Mouse (Mus musculus) hindbrain, embryonic 15.5 days (tissue): ENCODE data around the gene 6430571L13Rik. TPM values are rescaled to one million over a fixed set of nuclear protein-coding genes. Genes with fewer than 3 reads are reported as not detected.

Source experiments
- ATAC-seq: fragments of 200-750 bp; cut with Nextera tagmentation; 2 replicates; pipeline ENCODE4 v1.8.0; 2017; ENCODE audit warnings: low read depth, moderate number of reproducible peaks, moderate TSS enrichment; ENCODE audit not compliant: low FRiP score
- H3K27ac ChIP-seq: fragments of 300-500 bp; sonication (generic); replicated peaks from 2 replicates; pipeline ENCODE4 v1.5.1; 2015; ENCODE audit warnings: mild to moderate bottlenecking, inconsistent platforms
- H3K27me3 ChIP-seq: fragments of 300-500 bp; sonication (generic); 2 replicates; pipeline ENCODE4 v1.6.1; 2015; ENCODE audit warnings: control low read depth, inconsistent platforms
- H3K36me3 ChIP-seq: fragments of 300-500 bp; sonication (generic); 2 replicates; pipeline ENCODE4 v1.6.1; 2015; ENCODE audit warnings: control low read depth, inconsistent platforms
- H3K4me1 ChIP-seq: fragments of 300-500 bp; sonication (generic); replicated peaks from 2 replicates; pipeline ENCODE4 v1.6.1; 2015; ENCODE audit warnings: control low read depth, inconsistent platforms
- H3K4me2 ChIP-seq: fragments of 300-500 bp; sonication (generic); 2 replicates; pipeline ENCODE4 v1.6.1; 2015; ENCODE audit warnings: moderate library complexity, mild to moderate bottlenecking, inconsistent platforms
- H3K4me3 ChIP-seq: fragments of 300-500 bp; sonication (generic); 2 replicates; pipeline ENCODE4 v1.5.1; 2015; ENCODE audit warnings: mild to moderate bottlenecking, inconsistent platforms
- H3K9ac ChIP-seq: fragments of 300-500 bp; sonication (generic); 2 replicates; pipeline ENCODE4 v1.6.1; 2015; ENCODE audit warnings: inconsistent platforms
- H3K9me3 ChIP-seq: fragments of 300-500 bp; sonication (generic); 2 replicates; pipeline ENCODE4 v1.6.1; 2016; ENCODE audit warnings: control low read depth, inconsistent platforms
- WGBS: fragments of 180-500 bp; shearing (Covaris S2); methylation state at CpG from one replicate; pipeline ENCODE4 v1.1.7; 2015; 5-methylcytosine and 5-hydroxymethylcytosine counted together
- polyA plus RNA-seq: library from polyadenylated mRNA; unstranded; fragments of >200 nt; fragmentation: Nextera tagmentation; extraction: Ambion mirVana; gene quantifications from 2 replicates; pipeline ENCODE4 v1.2.1, GENCODE M21; 2015

Gene 6430571L13Rik
- polyA plus RNA-seq, 1 experiment from 2014 or later, result 9.4 TPM

GRCm38 (mm10) chr9:107399491-107399971 lies 59.1 kb downstream of the 6430571L13Rik start, which contains the start of gene Cacna2d2:
Gene Cacna2d2 (plus strand): TSS chr9:107399612.
- H3K27ac ChIP-seq, result peak within 1 kb of the TSS; percentile 78
- peak; percentile 73 for ATAC-seq
- H3K4me2 ChIP-seq, result peak within 1 kb of the TSS; percentile 91
- no peaks in the 10 kb centered on the region for H3K9me3 ChIP-seq
- H3K4me1 ChIP-seq, result peaks cover 47% of the 10 kb centered on the region
- H3K9ac ChIP-seq, result peak within 1 kb of the TSS; percentile 90
- H3K4me3 ChIP-seq, result peak within 1 kb of the TSS; percentile 95
- under 1% methylated on average over 37 of the region's 54 CpGs for WGBS
- H3K36me3 ChIP-seq, result no peaks in the 10 kb centered on the region
- 0 out of 2 replicates have a peak, but pooled peaks cover 4% of the 10 kb centered on the region for H3K27me3 ChIP-seq

GRCm38 (mm10) chr9:107400060-107400511 lies 59.7 kb downstream of the 6430571L13Rik start:
- WGBS, result under 1% methylated on average over 27 of the region's 45 CpGs
- H3K27ac ChIP-seq, result peak overlapping the region; percentile 78
- peak overlapping the region; percentile 91 for H3K4me2 ChIP-seq
- peak; percentile 32 for ATAC-seq
- H3K4me1 ChIP-seq, result peaks cover 48% of the 10 kb centered on the region
- peak overlapping the region; percentile 90 for H3K9ac ChIP-seq
- H3K4me3 ChIP-seq, result peak overlapping the region; percentile 95
- 0 out of 2 replicates have a peak, but pooled peaks cover 4% of the 10 kb centered on the region for H3K27me3 ChIP-seq
- H3K9me3 ChIP-seq, result no peaks in the 10 kb centered on the region
- no peaks in the 10 kb centered on the region for H3K36me3 ChIP-seq

- Histone ChIP-seq H3K4me2 (peak overlapping the region; percentile 91), H3K4me1 (peaks cover 48% of the 10 kb centered on the region), H3K27me3 (0 out of 2 replicates have a peak, but pooled peaks cover 4% of the 10 kb centered on the region), H3K4me3 (peak overlapping the region; percentile 95), H3K9me3 (no peaks in the 10 kb centered on the region), H3K27ac (peak overlapping the region; percentile 78), H3K36me3 (no peaks in the 10 kb centered on the region), H3K9ac (peak overlapping the region; percentile 90)
- 17% methylated on average over 13 of the region's 13 CpGs for WGBS
- ATAC-seq, result 0 out of 2 replicates have a peak, but pooled peaks have one; percentile 2
Measured at GRCm38 (mm10) chr9:107400666-107401285, 60.4 kb downstream of the 6430571L13Rik start.

Other genes starting within 250 kb of the 6430571L13Rik start
- gene Dock3, start 108.7 kb upstream of the 6430571L13Rik start, polyA plus RNA-seq, result 22.5 and 28.5 TPM in 2 replicates
- gene Mapkapk3, start 50.7 kb upstream of the 6430571L13Rik start, polyA plus RNA-seq, result 2.7 and 3.0 TPM in 2 replicates
- 10.9 and 13.7 TPM in 2 replicates for gene Cish, start 44.6 kb upstream of the 6430571L13Rik start, polyA plus RNA-seq
- 15.2 and 17.2 TPM in 2 replicates for gene Hemk1, start 2.3 kb upstream of the 6430571L13Rik start, polyA plus RNA-seq
- gene Cacna2d2, start 59.0 kb downstream of the 6430571L13Rik start, polyA plus RNA-seq, result 7.7 and 10.7 TPM in 2 replicates
- 48.1 and 48.5 TPM in 2 replicates for gene Tmem115, start 193.3 kb downstream of the 6430571L13Rik start, polyA plus RNA-seq
- 45.3 and 47.3 TPM in 2 replicates for gene Cyb561d2, start 201.6 kb downstream of the 6430571L13Rik start, polyA plus RNA-seq
- gene Nprl2, start 201.6 kb downstream of the 6430571L13Rik start, polyA plus RNA-seq, result 69.2 and 70.2 TPM in 2 replicates
- gene Zmynd10, start 206.7 kb downstream of the 6430571L13Rik start, polyA plus RNA-seq, result 3.4 and 4.3 TPM in 2 replicates
- gene Rassf1, start 211.0 kb downstream of the 6430571L13Rik start, polyA plus RNA-seq, result 43.6 and 43.9 TPM in 2 replicates
- gene Tusc2, start 222.7 kb downstream of the 6430571L13Rik start, polyA plus RNA-seq, result 119 and 129 TPM in 2 replicates
- 65.8 and 67.4 TPM in 2 replicates for gene Hyal2, start 227.3 kb downstream of the 6430571L13Rik start, polyA plus RNA-seq
- gene Hyal1, start 236.3 kb downstream of the 6430571L13Rik start, polyA plus RNA-seq, result 7.5 and 8.4 TPM in 2 replicates
- gene Naa80, start 238.3 kb downstream of the 6430571L13Rik start, polyA plus RNA-seq, result 17.6 and 19.5 TPM in 2 replicates
- 1.8 and 2.2 TPM in 2 replicates for gene Hyal3, start 240.2 kb downstream of the 6430571L13Rik start, polyA plus RNA-seq
- gene Ifrd2, start 247.0 kb downstream of the 6430571L13Rik start, polyA plus RNA-seq, result 16.3 and 17.3 TPM in 2 replicates